Mouse (Mus musculus): ENCODE results near the gene Pcp2.
"Not testable (repeated sequence)": the region's sequence is repeated elsewhere in the genome, so short reads cannot be mapped to it uniquely, and the experiment has no call there.

DNA sequence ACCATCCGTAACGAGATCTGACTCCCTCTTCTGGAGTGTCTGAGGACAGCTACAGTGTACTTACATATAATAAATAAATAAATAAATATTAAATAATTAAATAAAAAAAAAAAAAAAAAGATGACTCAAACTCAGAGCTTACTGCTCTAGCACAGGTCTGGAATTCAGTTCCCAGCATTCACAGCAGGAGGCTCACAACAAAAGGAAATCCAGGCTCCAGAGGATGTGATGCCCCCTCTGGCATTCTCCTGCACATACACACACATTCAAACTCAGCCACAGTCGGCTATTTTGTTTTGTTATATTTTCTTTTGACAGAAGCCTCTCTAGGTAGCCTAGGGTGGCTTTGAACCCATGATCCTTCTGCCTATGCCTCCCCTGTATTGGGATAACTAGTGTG is 43.4 kb downstream of the Pcp2 start:
- TF ChIP-seq EP300, CTCF (IDR thresholded peaks at IDR 0.05; ENCODE audit: low read depth): not testable (repeated sequence)
